Mouse (Mus musculus): ENCODE data around the gene Egfl6. TPM values are rescaled to one million over a fixed set of nuclear protein-coding genes. Genes with fewer than 3 reads are reported as not detected.

Egfl6 gene
- polyA plus RNA-seq, 1 experiment, result not detected

GRCm38 (mm10) chrX:166559333-166559732 lies 26.2 kb downstream of the Egfl6 start:
- H3K36me3 ChIP-seq (ENCODE audit: control insufficient read depth, insufficient read depth), result no peaks in the 10 kb centered on the region
- no peak for TF ChIP-seq TCF3 (IDR thresholded peaks at IDR 0.05; ENCODE audit: insufficient read length, low read depth)
- no peak for TF ChIP-seq POLR2A (IDR thresholded peaks at IDR 0.05; ENCODE audit: insufficient read length, low read depth)
- TF ChIP-seq TCF12 (IDR thresholded peaks at IDR 0.05; ENCODE audit: insufficient read depth, poor library complexity, severe bottlenecking), result no peak
- TF ChIP-seq MAX (IDR thresholded peaks at IDR 0.05; ENCODE audit: low read depth), result no peak
- TF ChIP-seq MYOD1 (IDR thresholded peaks at IDR 0.05; ENCODE audit: control insufficient read depth in 1 of 3, insufficient read length in 2 of 3, low read depth in 2 of 3), result no peak
- no peak for TF ChIP-seq REST (IDR thresholded peaks at IDR 0.05; ENCODE audit: insufficient read depth, insufficient read length)
- TF ChIP-seq SRF (IDR thresholded peaks at IDR 0.05; ENCODE audit: control insufficient read depth, insufficient read length, low read depth), result no peak
- H3K4me2 ChIP-seq (ENCODE audit: low read depth), result no peak overlapping the region
- no peak overlapping the region for H3ac ChIP-seq (ENCODE audit: control insufficient read depth, insufficient read length)
- H3K79me2 ChIP-seq (ENCODE audit: control insufficient read depth, insufficient read depth), result no peaks in the 10 kb centered on the region
- H3K4me3 ChIP-seq, result no peak overlapping the region
- no peaks in the 10 kb centered on the region for H3K27me3 ChIP-seq (ENCODE audit: control insufficient read depth, insufficient read depth, insufficient read length)

DNA sequence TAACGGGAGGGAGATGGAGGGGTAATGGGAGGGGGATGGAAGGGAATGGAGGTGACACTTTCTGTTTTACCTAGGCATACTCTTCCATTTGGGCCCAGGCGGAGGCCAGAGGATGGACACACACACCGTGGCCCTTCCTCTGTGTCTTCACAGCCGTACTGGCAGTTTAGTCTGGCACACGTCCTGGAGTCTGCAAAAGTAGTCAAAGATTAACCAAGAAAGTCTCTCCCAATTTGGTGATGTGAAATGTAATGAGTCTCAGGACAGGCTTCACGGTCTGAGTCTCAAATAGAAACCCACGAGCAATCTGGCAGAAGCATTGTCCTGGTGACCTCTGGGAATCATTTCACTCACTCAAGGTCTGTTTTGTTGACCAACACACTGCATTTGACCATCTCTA lies 33.2 kb downstream of the Egfl6 start:
- H3K36me3 ChIP-seq (ENCODE audit: control insufficient read depth, insufficient read depth), result no peaks in the 10 kb centered on the region
- H3K4me2 ChIP-seq (ENCODE audit: low read depth), result no peak overlapping the region
- no peaks in the 10 kb centered on the region for H3K79me2 ChIP-seq (ENCODE audit: control insufficient read depth, insufficient read depth)
- H3K27me3 ChIP-seq (ENCODE audit: control insufficient read depth, insufficient read depth, insufficient read length), result no peaks in the 10 kb centered on the region
- H3K4me3 ChIP-seq, result no peak overlapping the region
- H3ac ChIP-seq (ENCODE audit: control insufficient read depth, insufficient read length), result no peak overlapping the region
- TF ChIP-seq SRF (IDR thresholded peaks at IDR 0.05; ENCODE audit: control insufficient read depth, insufficient read length, low read depth), result no peak
- TF ChIP-seq POLR2AphosphoS2 (IDR thresholded peaks at IDR 0.05; ENCODE audit: insufficient read length, low read depth), result no peak
- TF ChIP-seq POLR2A (IDR thresholded peaks at IDR 0.05; ENCODE audit: insufficient read length, low read depth), result no peak
- TF ChIP-seq MYOG (IDR thresholded peaks at IDR 0.05; ENCODE audit: control insufficient read depth in 1 of 3, insufficient read depth in 1 of 3, insufficient read length in 2 of 3, low read depth in 2 of 3), result no peak
- no peak for TF ChIP-seq TCF12 (IDR thresholded peaks at IDR 0.05; ENCODE audit: insufficient read depth, poor library complexity, severe bottlenecking)
- no peak for TF ChIP-seq MAX (IDR thresholded peaks at IDR 0.05; ENCODE audit: low read depth)
- TF ChIP-seq CEBPB (IDR thresholded peaks at IDR 0.05; ENCODE audit: insufficient read depth, poor library complexity, severe bottlenecking), result no peak
- TF ChIP-seq TCF3 (IDR thresholded peaks at IDR 0.05; ENCODE audit: insufficient read length, low read depth), result no peak
- TF ChIP-seq MYOD1 (IDR thresholded peaks at IDR 0.05; ENCODE audit: control insufficient read depth in 1 of 3, insufficient read length in 2 of 3, low read depth in 2 of 3), result no peak
- no peak for TF ChIP-seq E2F4 (IDR thresholded peaks at IDR 0.05; ENCODE audit: insufficient read depth)
- no peak for TF ChIP-seq REST (IDR thresholded peaks at IDR 0.05; ENCODE audit: insufficient read depth, insufficient read length)
- TF ChIP-seq USF1 (IDR thresholded peaks at IDR 0.05; ENCODE audit: low read depth), result no peak

DNA sequence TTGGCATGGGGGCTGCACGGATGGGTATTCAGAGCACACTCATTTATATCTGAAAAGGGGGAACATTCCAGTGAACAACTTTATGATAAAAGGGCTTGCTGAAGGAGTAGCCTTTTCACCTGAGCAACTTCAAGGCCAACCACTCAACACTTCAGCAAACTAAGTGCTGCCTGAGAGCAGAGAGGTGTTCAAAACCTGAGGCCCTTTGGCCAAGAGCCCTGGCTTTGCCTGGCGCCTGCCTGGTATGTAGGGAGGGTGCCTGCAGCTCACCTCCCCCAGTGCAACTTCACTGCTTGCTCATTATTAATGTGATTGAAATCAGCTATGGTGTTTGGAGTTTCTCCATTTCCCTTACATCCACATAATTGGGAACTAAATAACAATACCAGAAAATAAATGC lies 39.0 kb downstream of the Egfl6 start:
- H3K36me3 ChIP-seq (ENCODE audit: control insufficient read depth, insufficient read depth), result no peaks in the 10 kb centered on the region
- H3ac ChIP-seq (ENCODE audit: control insufficient read depth, insufficient read length), result no peak overlapping the region
- H3K4me3 ChIP-seq, result no peak overlapping the region
- H3K27me3 ChIP-seq (ENCODE audit: control insufficient read depth, insufficient read depth, insufficient read length), result no peaks in the 10 kb centered on the region
- no peak overlapping the region for H3K4me2 ChIP-seq (ENCODE audit: low read depth)
- no peak for TF ChIP-seq MYOD1 (IDR thresholded peaks at IDR 0.05; ENCODE audit: control insufficient read depth in 1 of 3, insufficient read length in 2 of 3, low read depth in 2 of 3)
- no peak for TF ChIP-seq USF1 (IDR thresholded peaks at IDR 0.05; ENCODE audit: low read depth)
- TF ChIP-seq E2F4 (IDR thresholded peaks at IDR 0.05; ENCODE audit: insufficient read depth), result no peak
- no peak for TF ChIP-seq TCF12 (IDR thresholded peaks at IDR 0.05; ENCODE audit: insufficient read depth, poor library complexity, severe bottlenecking)
- H3K79me2 ChIP-seq (ENCODE audit: control insufficient read depth, insufficient read depth), result no peaks in the 10 kb centered on the region

DNA sequence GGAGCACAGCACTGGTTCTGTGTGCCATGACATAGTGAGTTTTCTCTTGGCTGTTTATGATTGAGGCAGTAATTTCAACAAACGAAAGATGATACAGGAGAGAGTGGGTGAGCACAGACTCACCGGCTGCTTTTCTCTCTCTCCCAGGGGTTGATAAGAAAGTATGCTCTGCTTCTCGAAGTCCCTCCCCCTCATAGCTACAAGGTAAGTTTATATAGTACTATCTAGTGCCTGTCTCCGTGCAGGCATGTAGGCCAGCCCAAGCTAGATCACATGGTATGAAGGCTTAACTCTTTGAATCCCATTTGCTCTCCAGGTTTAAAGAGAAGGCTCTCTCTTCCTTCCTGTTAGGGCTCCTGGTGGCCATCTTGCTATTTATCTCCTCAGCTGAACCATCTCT lies 50.4 kb downstream of the Egfl6 start:
- Histone ChIP-seq H3ac (ENCODE audit: control insufficient read depth, insufficient read length) (no peak overlapping the region), H3K27me3 (ENCODE audit: control insufficient read depth, insufficient read depth, insufficient read length) (no peaks in the 10 kb centered on the region), H3K4me3 (no peak overlapping the region), H3K4me2 (ENCODE audit: low read depth) (no peak overlapping the region), H3K79me2 (ENCODE audit: control insufficient read depth, insufficient read depth) (no peaks in the 10 kb centered on the region), H3K36me3 (ENCODE audit: control insufficient read depth, insufficient read depth) (no peaks in the 10 kb centered on the region)
- TF ChIP-seq MYOD1 (IDR thresholded peaks at IDR 0.05; ENCODE audit: control insufficient read depth in 1 of 3, insufficient read length in 2 of 3, low read depth in 2 of 3), result no peak
- no peak for TF ChIP-seq MAX (IDR thresholded peaks at IDR 0.05; ENCODE audit: low read depth)
- TF ChIP-seq E2F4 (IDR thresholded peaks at IDR 0.05; ENCODE audit: insufficient read depth), result no peak
- TF ChIP-seq TCF12 (IDR thresholded peaks at IDR 0.05; ENCODE audit: insufficient read depth, poor library complexity, severe bottlenecking), result no peak
- TF ChIP-seq TCF3 (IDR thresholded peaks at IDR 0.05; ENCODE audit: insufficient read length, low read depth), result no peak
- TF ChIP-seq USF1 (IDR thresholded peaks at IDR 0.05; ENCODE audit: low read depth), result no peak
- no peak for TF ChIP-seq POLR2A (IDR thresholded peaks at IDR 0.05; ENCODE audit: insufficient read length, low read depth)
- TF ChIP-seq MYOG (IDR thresholded peaks at IDR 0.05; ENCODE audit: control insufficient read depth in 1 of 3, insufficient read depth in 1 of 3, insufficient read length in 2 of 3, low read depth in 2 of 3), result no peak
- TF ChIP-seq SRF (IDR thresholded peaks at IDR 0.05; ENCODE audit: control insufficient read depth, insufficient read length, low read depth), result no peak
- no peak for TF ChIP-seq REST (IDR thresholded peaks at IDR 0.05; ENCODE audit: insufficient read depth, insufficient read length)
- no peak for TF ChIP-seq POLR2AphosphoS2 (IDR thresholded peaks at IDR 0.05; ENCODE audit: insufficient read length, low read depth)
- no peak for TF ChIP-seq CEBPB (IDR thresholded peaks at IDR 0.05; ENCODE audit: insufficient read depth, poor library complexity, severe bottlenecking)

DNA sequence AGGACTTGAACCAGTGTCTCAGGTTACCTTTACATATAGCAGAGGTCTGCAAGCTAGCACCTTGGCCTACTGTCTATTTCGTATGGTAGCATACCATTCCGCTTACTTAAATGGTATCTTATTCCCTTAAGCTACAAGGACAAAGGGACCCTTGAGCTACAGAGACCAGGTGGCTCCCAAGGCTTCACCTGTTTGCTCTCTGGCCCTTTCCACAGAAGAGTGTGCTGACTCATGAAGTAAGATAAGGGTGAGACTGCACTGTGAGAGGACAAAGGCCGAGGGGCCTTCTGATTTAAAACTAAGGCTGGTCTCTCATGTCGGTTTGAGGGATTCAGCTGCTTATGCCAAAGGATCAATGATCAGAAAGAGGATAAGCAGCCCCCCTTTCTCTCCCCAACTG lies 52.1 kb downstream of the Egfl6 start:
- no peak overlapping the region for H3ac ChIP-seq (ENCODE audit: control insufficient read depth, insufficient read length)
- no peaks in the 10 kb centered on the region for H3K27me3 ChIP-seq (ENCODE audit: control insufficient read depth, insufficient read depth, insufficient read length)
- no peak overlapping the region for H3K4me3 ChIP-seq
- no peak for TF ChIP-seq POLR2A (IDR thresholded peaks at IDR 0.05; ENCODE audit: insufficient read length, low read depth)
- TF ChIP-seq MYOD1 (IDR thresholded peaks at IDR 0.05; ENCODE audit: control insufficient read depth in 1 of 3, insufficient read length in 2 of 3, low read depth in 2 of 3), result no peak
- no peak for TF ChIP-seq TCF3 (IDR thresholded peaks at IDR 0.05; ENCODE audit: insufficient read length, low read depth)
- TF ChIP-seq MYOG (IDR thresholded peaks at IDR 0.05; ENCODE audit: control insufficient read depth in 1 of 3, insufficient read depth in 1 of 3, insufficient read length in 2 of 3, low read depth in 2 of 3), result no peak
- no peak for TF ChIP-seq USF1 (IDR thresholded peaks at IDR 0.05; ENCODE audit: low read depth)
- H3K36me3 ChIP-seq (ENCODE audit: control insufficient read depth, insufficient read depth), result no peaks in the 10 kb centered on the region
- H3K79me2 ChIP-seq (ENCODE audit: control insufficient read depth, insufficient read depth), result no peaks in the 10 kb centered on the region
- H3K4me2 ChIP-seq (ENCODE audit: low read depth), result no peak overlapping the region

All from myocyte (in vitro differentiated cells).